Mouse (Mus musculus): ENCODE measurements around the gene Psmg3. TPM values are rescaled to one million over a fixed set of nuclear protein-coding genes. Genes with fewer than 3 reads are reported as not detected.

The Psmg3 gene
- polyA plus RNA-seq, 1 experiment: 24.4 TPM

GRCm38 (mm10) chr5:139818056-139818455 lies 8.6 kb downstream of the Psmg3 start:
- 82% methylated on average over 3 of the region's 3 CpGs for WGBS
- Histone ChIP-seq H3K4me3 (replicated peaks; ENCODE audit: extremely low read depth, low read depth, low read length) (no peak overlapping the region), H3K4me1 (ENCODE audit: control insufficient read depth, insufficient read depth, low read length) (no peaks in the 10 kb centered on the region)
- DNase-seq: no peak
- TF ChIP-seq CTCF (IDR thresholded peaks at IDR 0.05; ENCODE audit: insufficient read depth, low read length) (no peak), POLR2A (IDR thresholded peaks at IDR 0.05; ENCODE audit: borderline replicate concordance, extremely low read depth, low read depth, low read length) (no peak)

DNA sequence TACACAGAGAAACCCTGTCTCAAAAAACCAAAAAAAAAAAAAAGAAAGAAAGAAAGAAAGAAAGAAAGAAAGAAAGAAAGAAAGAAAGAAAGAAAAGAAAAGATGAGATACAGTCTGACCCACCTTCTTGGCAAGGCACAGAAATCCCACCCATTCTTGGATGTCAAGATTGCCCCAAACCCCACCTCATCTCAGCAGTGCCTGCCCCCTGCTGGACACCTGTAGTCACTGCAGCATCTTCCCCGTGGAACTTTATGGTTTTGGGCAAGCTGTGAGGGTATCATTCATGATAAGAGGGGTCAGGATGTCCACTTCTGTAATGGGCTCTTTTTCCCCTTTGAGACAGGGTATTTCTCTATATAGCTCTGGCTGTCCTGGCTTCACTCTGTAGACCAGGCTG lies 9.4 kb downstream of the Psmg3 start:
- Histone ChIP-seq H3K4me1 (ENCODE audit: control insufficient read depth, insufficient read depth, low read length) (0 out of 2 replicates have a peak, but pooled peaks cover 2% of the 10 kb centered on the region), H3K4me3 (replicated peaks; ENCODE audit: extremely low read depth, low read depth, low read length) (no peak overlapping the region)
- peak; percentile 94 for TF ChIP-seq CTCF (IDR thresholded peaks at IDR 0.05; ENCODE audit: insufficient read depth, low read length)
- TF ChIP-seq POLR2A (IDR thresholded peaks at IDR 0.05; ENCODE audit: borderline replicate concordance, extremely low read depth, low read depth, low read length): no peak
- DNase-seq: no peak
- WGBS: 0% methylated on average over 1 of the region's 1 CpGs

- H3K4me1 ChIP-seq (ENCODE audit: control insufficient read depth, insufficient read depth, low read length): 0 out of 2 replicates have a peak, but pooled peaks cover 2% of the 10 kb centered on the region
- DNase-seq: no peak
- TF ChIP-seq POLR2A (IDR thresholded peaks at IDR 0.05; ENCODE audit: borderline replicate concordance, extremely low read depth, low read depth, low read length) (no peak), CTCF (IDR thresholded peaks at IDR 0.05; ENCODE audit: insufficient read depth, low read length) (no peak)
- H3K4me3 ChIP-seq (replicated peaks; ENCODE audit: extremely low read depth, low read depth, low read length): no peak overlapping the region
These were observed 10.2 kb downstream of the Psmg3 start for GRCm38 (mm10) chr5:139816445-139816844.

DNA sequence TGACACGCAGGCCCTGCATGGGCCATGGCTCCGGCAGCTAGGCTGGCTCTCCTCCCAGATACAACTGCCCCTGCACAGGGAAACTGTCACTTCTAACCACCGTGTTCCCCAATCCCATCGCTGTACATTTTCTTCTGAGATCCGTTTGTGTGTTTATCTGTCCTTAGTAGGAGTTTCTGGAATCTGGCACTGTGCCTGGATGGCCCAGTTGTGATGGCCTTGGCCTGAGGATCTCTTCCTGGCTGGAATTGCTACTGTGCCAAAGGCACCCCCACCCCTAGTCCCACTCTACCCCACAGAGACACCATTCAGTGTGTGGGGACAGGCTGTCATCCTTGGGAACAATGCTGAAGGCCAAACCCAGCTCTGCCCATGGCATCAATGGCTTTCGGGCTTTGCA lies 10.7 kb downstream of the Psmg3 start:
- 57% methylated on average over 6 of the region's 6 CpGs for WGBS
- Histone ChIP-seq H3K4me3 (replicated peaks; ENCODE audit: extremely low read depth, low read depth, low read length) (no peak overlapping the region), H3K4me1 (ENCODE audit: control insufficient read depth, insufficient read depth, low read length) (0 out of 2 replicates have a peak, but pooled peaks cover 2% of the 10 kb centered on the region)
- no peak for DNase-seq
- TF ChIP-seq POLR2A (IDR thresholded peaks at IDR 0.05; ENCODE audit: borderline replicate concordance, extremely low read depth, low read depth, low read length): no peak
- no peak for TF ChIP-seq CTCF (IDR thresholded peaks at IDR 0.05; ENCODE audit: insufficient read depth, low read length)

- peak overlapping the region; percentile 52 for H3K4me3 ChIP-seq (replicated peaks; ENCODE audit: extremely low read depth, low read depth, low read length)
These were observed 12.7 kb downstream of the Psmg3 start for GRCm38 (mm10) chr5:139813963-139814381.

GRCm38 (mm10) chr5:139813126-139813490 lies 13.6 kb downstream of the Psmg3 start:
- DNase-seq: no peak
- H3K4me3 ChIP-seq (replicated peaks; ENCODE audit: extremely low read depth, low read depth, low read length): no peak overlapping the region
- 0 out of 2 replicates have a peak, but pooled peaks cover 2% of the 10 kb centered on the region for H3K4me1 ChIP-seq (ENCODE audit: control insufficient read depth, insufficient read depth, low read length)
- no peak for TF ChIP-seq POLR2A (IDR thresholded peaks at IDR 0.05; ENCODE audit: borderline replicate concordance, extremely low read depth, low read depth, low read length)
- no peak for TF ChIP-seq CTCF (IDR thresholded peaks at IDR 0.05; ENCODE audit: insufficient read depth, low read length)
- 31% methylated on average over 10 of the region's 10 CpGs for WGBS

More at GRCm38 (mm10) chr5:139813963-139814381, 12.7 kb downstream of the Psmg3 start:
- 0 out of 2 replicates have a peak, but pooled peaks cover 2% of the 10 kb centered on the region for H3K4me1 ChIP-seq (ENCODE audit: control insufficient read depth, insufficient read depth, low read length)
- peak; percentile 79 for DNase-seq
- 16% methylated on average over 13 of the region's 13 CpGs for whole genome bisulfite sequencing
- TF ChIP-seq CTCF (IDR thresholded peaks at IDR 0.05; ENCODE audit: insufficient read depth, low read length) (no peak), POLR2A (IDR thresholded peaks at IDR 0.05; ENCODE audit: borderline replicate concordance, extremely low read depth, low read depth, low read length) (peak; percentile 80)

- no peak for TF ChIP-seq CTCF (IDR thresholded peaks at IDR 0.05; ENCODE audit: insufficient read depth, low read length)
- TF ChIP-seq POLR2A (IDR thresholded peaks at IDR 0.05; ENCODE audit: borderline replicate concordance, extremely low read depth, low read depth, low read length): no peak
- no peak for DNase-seq
- Histone ChIP-seq H3K4me3 (replicated peaks; ENCODE audit: extremely low read depth, low read depth, low read length) (no peak overlapping the region), H3K4me1 (ENCODE audit: control insufficient read depth, insufficient read depth, low read length) (0 out of 2 replicates have a peak, but pooled peaks cover 2% of the 10 kb centered on the region)
- 49% methylated on average over 20 of the region's 20 CpGs for WGBS
These were observed 14.1 kb downstream of the Psmg3 start for GRCm38 (mm10) chr5:139812398-139813125.

DNA sequence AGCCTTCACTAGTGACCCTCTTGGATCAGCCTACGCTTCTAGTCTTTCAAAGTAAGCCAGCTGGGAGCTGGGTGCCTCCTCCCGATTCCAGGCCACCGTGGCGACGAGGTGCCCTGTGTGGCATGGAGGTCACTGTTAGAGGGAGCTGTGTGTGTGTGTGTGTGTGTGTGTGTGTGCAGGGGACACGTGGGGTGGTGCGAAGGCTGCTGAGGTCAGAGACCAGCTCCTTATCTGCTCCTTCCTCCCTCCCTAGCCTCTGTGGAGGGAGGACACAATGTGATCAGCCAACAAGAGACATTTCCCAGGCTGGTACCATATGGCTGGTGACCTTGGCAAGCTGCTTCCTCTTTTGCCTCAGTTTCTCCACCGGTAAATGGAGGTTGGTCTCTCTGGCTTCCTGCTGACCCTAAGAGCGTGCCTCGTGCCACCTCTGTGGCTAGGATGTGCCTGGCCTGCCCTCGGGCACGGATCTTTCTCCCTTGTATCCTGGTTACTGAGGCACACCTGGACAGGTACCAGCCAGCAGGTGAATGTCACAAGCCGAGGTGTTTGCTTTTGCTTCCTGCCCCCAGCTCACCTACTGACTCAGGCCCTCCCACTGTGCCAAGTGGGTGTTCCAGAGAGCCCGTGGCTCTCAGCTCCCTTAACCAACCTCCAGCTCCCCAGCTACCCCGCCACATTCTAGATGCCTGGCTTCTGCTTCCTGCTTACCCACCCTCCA lies 14.8 kb downstream of the Psmg3 start:
- DNase-seq: peak; percentile 34
- Histone ChIP-seq H3K4me1 (ENCODE audit: control insufficient read depth, insufficient read depth, low read length) (0 out of 2 replicates have a peak, but pooled peaks cover 2% of the 10 kb centered on the region), H3K4me3 (replicated peaks; ENCODE audit: extremely low read depth, low read depth, low read length) (no peak overlapping the region)
- no peak for TF ChIP-seq POLR2A (IDR thresholded peaks at IDR 0.05; ENCODE audit: borderline replicate concordance, extremely low read depth, low read depth, low read length)
- TF ChIP-seq CTCF (IDR thresholded peaks at IDR 0.05; ENCODE audit: insufficient read depth, low read length): no peak
- 57% methylated on average over 15 of the region's 15 CpGs for WGBS

DNA sequence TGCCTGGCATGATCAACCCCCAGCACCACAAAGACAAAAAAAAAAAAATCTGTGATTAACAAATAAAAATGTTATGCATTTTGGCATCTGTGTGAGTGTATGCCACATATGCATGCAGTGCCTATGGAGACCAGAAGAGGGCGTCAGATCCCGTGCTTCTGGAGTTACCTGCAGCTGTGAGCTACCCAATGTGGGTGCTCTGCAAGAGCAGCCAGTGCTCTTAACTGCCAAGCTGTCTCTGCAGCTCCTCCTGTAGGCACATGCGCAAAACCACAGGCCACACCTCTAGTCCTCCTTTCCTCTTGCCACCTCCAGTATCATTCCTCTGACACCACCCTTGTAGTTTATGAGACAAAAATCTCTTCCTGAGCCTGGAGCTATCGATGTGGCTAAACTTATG lies 17.3 kb downstream of the Psmg3 start:
- DNase-seq: no peak
- Histone ChIP-seq H3K4me3 (replicated peaks; ENCODE audit: extremely low read depth, low read depth, low read length) (no peak overlapping the region), H3K4me1 (ENCODE audit: control insufficient read depth, insufficient read depth, low read length) (0 out of 2 replicates have a peak, but pooled peaks cover 2% of the 10 kb centered on the region)
- no peak for TF ChIP-seq CTCF (IDR thresholded peaks at IDR 0.05; ENCODE audit: insufficient read depth, low read length)
- no peak for TF ChIP-seq POLR2A (IDR thresholded peaks at IDR 0.05; ENCODE audit: borderline replicate concordance, extremely low read depth, low read depth, low read length)
- 60% methylated on average over 4 of the region's 4 CpGs for WGBS

All from lung, adult 2 months (tissue).